Mouse (Mus musculus) megakaryocyte-erythroid progenitor cell, adult 5-6 weeks (primary cell): ENCODE results near the gene Copg2. TPM values are rescaled to one million over a fixed set of nuclear protein-coding genes. Genes with fewer than 3 reads are reported as not detected.

Experiments used
- ATAC-seq: replicated peaks from 2 replicates; pipeline ENCODE4 v1.8.0; 2016; ENCODE audit warnings: mild to moderate bottlenecking, inconsistent platforms; ENCODE audit not compliant: severe bottlenecking, poor library complexity, low FRiP score, low TSS enrichment
- total RNA-seq, 2 experiments: library from RNA; stranded (forward) in 1 of 2; stranded (reverse) in 1 of 2; fragments of 200-1000, 215-1000 nt in 1 of 2; fragments of >200 nt in 1 of 2; fragmentation: Nextera tagmentation in 1 of 2; gene quantifications; 2 replicates each; pipeline ENCODE4 v1.2.3; 2014 to 2017

The Copg2 gene
- total RNA-seq (2014; fragmentation: Nextera tagmentation) (19.8 and 30.3 TPM in 2 replicates), total RNA-seq (2017) (35.9 and 38.2 TPM in 2 replicates)

DNA sequence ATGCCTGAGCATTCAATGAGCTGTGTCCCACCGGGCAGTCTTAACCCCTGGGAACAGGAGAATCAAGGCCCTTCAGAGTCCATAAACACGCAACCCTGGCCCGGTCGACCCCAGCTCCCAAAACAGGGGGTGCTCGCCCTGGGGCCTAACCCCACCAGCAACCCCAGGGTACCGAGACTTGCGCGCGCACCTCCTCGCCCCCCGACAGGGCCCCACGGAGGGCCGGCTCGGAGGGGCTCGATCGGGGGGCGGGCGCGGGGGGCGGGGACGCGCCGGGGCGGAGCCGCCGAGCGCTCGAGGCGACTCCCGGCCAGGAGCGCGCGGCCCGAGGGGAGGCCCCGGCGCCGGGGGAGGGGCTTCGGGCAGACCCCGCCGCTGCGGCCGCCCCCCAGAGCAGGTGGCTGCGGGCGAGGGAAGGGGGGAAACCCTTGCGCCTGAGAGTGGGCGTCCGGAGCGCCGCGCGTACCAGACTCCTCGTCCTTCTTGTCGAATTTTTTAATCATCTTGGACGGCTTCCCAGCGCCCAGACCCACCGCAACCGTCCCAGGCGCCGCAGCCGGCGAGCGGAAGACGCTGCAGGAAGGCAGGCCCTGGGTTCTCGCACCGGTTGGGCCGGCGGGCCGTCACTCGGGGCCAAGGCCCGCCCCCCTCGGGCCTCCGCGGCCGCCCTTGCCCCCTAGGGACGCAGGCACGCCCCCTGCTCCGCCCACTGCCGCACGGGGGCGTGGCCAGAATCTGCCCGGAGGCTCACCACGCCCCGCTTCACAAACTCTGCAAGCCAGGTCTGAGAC, at the start of gene Copg2:
Gene Copg2, minus strand, starts transcription at position 600 of the 791 bp plus-strand sequence.
- peak; percentile 99 for ATAC-seq

DNA sequence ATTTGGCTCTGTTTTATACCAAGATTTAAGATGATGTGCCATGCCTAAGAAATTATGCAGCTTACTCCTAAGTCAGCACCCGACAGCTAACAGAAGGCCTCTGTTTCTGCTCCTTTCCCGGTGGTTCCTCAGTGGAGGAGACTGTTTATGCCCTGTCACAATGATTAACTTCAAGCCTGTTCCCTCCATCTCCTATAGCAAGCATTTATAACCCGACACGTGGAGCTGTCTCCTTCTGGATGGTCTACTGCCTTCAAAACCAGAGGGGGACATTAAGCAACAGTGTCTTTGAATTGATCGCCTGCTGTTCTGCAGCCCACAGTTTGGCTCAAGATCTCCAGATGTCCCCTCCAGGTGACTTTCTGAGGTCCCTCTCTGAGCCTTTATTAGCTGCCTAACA, 42.7 kb upstream of the Copg2 start:
- ATAC-seq: no peak

DNA sequence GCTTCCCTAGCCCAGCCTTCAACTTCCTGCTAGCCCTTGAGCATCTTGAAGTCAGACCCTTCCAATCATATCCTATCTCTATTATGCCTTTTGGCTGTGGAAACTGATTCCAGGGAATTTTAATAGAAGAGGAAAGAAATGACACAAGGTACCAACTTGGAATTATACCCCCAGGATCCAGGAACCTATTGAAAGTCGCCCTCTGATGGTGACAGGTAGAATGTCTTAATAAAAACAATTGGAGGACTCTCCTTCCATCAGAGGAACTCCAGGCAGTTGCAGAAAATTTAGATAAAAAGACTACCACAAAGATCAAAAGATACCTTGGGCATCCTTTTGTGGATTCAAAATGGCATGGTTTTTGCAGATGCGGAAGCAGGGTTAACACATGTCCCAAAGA, 26.2 kb upstream of the Copg2 start:
- ATAC-seq: no peak

DNA sequence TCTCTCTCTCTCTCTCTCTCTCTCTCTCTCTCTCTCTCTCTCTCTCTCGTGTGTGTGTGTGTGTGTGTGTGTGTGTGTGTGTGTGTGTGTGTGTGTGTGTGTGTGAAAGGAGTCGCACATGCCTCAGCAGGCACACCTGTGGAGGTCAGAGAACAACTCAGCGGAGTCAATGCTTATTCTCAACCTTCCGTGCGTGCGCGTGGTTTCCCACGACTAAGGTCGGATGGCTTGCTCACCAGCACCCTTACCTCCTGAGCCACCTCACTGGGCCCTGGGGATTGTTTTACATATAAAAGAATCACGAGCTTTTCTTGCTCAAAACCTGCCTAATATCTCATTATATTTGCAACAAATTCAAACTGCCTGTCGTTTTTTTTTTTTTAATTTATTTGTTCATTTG, 25.2 kb upstream of the Copg2 start:
- ATAC-seq: no peak

DNA sequence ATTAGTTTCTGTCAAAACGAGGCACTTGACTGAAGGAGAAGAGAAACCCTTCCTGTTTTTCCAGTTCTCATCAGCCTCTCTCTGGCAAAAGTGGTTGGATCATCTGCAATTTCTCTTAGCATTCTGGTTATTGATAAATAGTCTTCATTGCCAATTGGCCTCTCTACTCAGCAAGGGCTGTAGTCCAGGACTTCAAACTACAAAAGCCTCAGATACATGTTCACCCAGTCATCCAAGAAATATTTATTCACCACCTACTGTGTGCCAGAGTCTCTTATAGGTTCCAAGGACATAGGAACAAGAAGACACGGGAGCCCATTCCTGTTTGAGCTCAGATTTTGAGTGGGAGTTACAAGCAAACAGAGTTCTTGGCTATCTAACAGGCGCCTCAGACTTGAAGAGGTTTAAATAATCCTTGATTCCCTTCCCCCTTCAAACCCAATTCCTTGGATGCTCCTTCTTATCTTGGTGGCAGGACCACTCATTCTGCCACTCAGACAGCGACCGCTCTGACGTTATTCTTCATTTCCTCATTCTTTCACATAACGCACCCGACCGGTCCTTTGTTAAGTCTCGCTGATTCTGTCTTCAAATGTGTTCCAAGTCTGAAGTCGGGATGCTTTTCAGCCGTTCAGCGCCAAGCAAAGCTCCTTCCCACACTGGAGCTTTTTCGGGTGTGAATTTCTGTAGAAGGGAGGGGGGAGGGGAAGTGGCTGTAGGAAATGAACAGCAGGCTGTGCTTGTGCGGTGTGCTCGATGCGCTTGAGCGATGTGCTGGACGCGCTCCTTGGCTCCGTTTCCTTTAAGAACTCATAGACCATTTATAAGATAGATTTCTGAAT, 24.5 kb upstream of the Copg2 start:
- ATAC-seq: no peak

DNA sequence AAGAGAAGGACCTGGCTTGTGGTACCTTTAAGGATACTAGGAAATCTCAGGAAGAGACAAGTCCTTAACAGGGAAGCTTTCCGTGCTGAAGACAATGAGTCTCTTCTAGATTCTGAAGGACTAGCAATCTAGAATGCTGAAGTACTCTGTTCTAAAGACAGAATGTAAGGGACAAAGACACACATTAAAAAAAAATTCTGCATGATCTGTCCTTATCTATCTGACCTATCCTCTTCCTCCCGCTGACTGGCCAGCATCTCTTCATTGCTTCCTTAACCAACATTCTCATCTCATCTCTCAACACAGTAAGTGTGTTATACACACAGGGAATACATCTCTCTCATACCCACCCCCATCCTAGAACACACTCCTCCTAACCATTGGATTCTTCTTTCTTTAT, 18.9 kb upstream of the Copg2 start, which contains the start of gene Tsga13:
Gene Tsga13, minus strand, starts transcription at position 101 of the 400 bp plus-strand sequence.
- no peak for ATAC-seq

DNA sequence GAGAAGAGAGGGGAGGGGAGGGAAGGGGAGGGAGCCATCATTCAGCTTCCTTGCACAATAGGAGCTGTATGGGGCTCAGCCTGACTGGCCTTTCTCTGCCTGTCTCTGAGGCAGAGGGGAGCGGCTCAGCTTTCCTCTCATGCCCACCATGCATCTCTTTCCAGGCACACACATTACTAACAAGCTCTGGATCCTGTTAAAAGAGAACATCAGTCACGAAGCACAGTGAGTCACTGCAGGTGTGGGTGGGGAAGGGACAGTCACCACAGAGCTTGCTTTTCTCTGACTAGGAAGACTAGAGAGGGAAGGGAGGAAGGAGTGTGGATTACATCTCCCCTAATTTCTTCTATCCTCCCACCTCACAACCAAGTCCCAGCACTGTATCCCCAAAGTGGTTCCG, 11.4 kb upstream of the Copg2 start:
- ATAC-seq: no peak

DNA sequence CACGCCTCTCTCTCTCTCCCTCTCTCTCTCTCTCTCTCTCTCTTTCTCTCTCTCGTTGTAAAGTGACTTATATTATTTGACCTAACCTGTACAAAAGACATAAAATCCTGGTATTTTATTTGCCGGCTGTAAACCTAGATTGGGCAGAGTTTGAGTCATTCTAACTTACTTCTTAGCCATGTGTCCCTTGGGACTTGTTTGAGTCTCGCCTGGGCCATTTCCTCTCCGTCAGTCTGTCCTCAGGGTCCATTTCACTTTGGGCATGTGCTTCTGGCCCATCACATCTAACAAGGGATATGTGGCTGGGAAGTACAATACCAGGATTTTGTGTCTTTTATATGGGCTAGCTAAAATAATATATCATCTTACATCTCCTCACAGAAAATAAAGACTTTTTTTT, 8.3 kb upstream of the Copg2 start:
- ATAC-seq: no peak

DNA sequence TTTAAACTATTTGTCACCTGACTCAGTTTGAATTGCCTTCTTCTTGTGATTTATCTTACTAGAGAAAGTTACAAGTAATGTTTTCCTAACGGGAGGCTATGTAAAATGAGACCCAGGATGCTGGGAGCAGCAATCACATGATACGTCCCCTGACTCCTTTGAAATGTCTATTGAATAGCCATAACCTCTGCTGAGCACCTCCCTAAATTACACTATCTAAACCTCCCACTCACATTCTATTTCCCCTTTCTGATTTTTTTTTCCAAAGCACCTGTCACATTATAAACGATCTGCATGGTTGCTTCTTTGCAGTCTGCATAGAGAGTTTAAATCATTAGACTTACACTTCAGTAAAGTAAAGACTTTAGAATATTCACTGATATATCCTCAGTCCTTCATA, 7.4 kb upstream of the Copg2 start:
- ATAC-seq: no peak

DNA sequence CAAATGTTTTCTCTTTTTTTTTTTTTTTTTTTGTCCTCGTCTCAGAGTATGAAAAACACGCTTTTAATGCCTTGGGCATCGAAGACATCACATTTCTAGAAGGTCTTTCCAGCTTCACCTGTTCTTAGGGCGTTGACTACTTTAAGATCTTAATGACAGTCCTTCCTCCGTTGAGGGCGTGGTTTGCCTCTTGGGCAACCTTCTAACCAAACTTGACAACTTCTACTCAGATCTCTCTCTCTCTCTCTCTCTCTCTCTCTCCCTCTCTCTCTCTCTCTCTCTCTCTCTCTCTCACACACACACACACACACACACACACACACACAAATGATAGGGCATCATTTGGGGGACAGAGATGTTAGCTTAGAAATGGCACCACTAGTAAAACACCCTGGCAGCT, 926 bp upstream of the Copg2 start:
- no peak for ATAC-seq

DNA sequence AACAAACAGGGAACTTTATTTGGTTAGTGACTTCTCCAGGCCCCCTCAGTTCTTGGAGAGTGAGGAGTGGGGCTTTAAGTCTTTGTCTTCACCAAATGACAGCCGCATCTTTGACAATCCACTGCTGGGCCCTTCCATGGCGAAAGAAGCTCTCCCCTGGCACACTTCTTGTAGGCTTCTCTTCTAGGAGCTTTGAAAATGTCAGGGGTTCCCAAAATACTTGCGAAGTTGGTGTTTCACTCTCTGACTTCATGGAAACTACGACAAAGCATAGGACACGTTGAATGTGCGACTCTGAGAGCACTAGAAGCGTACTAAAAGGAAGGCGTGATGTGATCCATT, 363 bp upstream of the Copg2 start:
- ATAC-seq: no peak

DNA sequence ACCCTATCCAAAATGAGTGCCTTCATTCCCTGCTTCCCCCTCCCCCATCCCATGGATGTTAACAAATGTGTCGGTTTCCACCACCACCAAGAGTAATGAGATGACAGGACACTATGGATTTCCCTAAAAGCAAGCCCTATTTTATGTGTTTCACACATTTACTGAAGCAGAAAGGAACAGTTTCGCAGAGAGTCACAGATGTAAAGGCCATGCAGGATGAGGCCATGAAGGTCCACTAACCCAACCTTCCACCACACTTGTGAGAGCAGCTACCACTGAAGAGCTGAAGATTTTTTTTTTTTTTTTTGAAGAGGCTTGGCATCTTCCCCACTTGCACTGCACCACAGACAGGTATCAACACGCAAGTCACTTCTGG, 787 bp downstream of the Copg2 start:
- ATAC-seq: peak; percentile 23; the same call in 1 of the 2 replicates

DNA sequence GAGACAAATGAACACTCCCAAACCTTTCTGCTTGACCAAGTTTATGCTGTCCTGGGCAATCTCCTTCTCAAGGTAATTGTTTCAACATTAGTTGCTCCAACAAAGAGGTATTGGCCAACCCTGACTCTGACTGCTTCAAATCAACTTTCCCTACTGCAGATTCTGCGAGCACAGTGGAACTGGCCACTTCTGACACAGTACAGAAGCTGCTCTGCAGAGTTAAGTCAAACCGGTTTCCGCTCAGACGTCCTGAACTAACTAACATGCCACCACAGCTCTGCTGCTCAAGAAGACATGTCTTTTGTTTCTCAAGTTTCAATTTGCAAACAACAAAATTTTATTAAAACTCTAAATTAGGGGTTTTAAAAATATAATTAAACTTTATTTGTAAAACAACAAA, 3.5 kb downstream of the Copg2 start:
- no peak for ATAC-seq

DNA sequence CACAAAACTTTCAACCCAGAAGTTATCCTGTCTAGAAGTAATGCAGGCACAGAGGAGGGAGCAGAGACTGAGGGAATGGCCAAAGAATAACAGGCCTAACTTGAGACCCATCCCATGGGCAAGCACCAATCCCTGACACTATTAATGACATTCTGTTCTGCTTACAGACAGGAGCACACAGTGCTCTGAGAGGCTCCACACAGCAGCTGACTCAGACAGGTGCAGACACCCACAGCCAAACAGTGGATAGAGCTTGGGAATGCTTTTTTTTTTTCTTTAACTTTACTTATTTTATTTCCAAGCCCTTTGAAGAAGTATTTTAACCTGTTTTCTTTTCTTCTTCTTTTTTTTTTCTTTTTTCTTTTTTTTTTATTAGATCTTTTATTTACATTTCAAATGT, 4.8 kb downstream of the Copg2 start:
- no peak for ATAC-seq

DNA sequence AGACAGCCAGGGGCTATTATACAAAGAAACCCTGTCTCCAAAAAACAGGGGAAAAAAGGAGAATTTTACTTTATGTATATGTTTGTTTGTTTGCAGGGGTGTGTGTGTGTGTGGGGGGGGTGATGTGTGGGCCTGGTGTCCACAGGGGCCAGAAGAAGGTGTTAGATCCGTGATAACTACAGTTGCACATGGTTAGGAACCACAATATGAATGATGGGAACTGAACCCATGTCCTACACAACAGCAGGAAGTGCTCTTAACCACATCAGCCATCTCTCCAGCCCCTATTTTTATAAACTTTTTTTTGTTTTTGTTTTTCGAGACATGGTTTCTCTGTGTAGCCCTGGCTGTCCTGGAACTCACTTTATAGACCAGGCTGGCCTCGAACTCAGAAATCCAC, 11.7 kb downstream of the Copg2 start:
- no peak for ATAC-seq

DNA sequence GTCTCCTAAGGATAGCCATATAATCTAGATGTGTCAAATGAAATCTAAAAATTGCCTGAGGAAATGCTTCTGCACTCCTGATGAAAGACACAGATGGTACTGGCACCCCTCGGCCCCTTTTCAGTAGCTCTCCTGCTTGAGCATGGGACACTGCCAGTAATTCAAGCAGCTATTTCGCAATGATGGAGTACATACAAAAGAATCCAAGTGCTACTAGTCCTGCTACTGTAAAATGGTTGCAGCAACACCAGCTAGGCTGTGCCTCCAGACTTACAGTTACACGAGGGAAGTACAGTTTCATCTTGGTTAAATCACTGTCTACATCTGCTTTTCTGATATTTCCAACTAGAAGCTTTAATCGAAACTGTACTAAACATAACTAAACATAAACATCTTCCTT, 13.1 kb downstream of the Copg2 start:
- no peak for ATAC-seq

DNA sequence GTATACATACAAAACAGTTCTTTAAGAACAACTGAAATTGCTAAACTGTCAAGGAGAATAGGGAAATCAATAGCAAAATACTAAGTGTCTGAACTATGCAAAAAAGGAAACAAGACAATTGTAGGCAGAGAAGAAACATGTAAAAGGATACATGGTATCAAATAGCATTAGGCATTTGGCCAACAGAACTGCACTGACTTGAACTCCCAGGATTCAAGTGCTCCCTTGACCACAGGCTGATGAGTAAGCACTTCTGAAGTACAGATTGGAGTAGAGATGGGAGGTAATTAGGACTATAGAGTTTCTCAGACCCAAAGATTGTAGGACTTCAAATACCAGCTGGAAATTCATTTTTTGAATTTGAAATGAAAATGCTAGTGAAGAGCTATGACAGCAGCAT, 19.9 kb downstream of the Copg2 start:
- ATAC-seq: no peak

DNA sequence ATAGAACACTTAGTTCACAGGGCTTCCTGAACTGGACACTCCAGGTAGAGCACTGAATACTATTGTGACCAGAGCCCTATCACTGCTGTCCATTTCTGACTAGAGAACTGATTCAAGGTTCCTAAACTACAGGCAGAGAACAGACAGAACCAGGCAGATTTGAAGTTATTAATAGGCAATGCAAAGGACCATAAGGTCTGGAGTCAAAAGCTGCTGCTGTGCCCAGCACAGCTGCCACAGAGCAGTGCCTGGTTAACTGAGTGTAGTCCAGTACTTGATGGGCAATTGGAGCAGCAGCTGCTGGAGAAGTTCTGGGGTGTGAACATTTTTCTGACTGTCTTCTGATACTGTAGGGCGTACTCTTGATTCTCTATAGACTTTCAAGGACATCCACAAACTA, 30.1 kb downstream of the Copg2 start:
- ATAC-seq: no peak

DNA sequence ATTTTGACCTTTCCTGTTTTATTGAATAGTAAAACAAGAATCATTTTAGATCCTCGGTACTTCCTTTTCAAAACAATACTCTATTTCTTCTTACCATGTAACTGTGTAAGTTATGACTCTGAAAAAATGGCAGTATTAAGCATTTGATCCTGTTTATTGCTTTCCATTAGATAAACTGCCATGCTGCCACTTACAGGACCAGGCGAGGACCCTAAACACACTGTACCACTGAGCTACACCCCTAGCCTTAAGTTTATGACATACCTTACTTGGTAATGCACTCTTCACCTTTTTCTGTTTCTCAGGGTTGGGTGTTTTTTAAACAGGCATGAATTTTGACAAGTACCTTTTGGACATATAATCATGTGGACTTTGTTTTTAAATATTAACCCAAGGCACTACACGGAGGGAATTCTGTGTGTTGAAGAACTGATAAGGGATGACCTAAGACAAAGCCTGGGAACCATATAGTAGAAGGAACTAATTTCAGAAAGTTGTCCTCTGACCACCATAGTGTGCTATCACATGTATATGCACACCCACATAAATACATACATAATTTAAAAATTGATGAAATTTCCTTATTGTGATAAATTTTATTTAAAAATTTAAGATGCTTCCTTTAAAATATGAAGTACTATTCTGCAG, 31.4 kb downstream of the Copg2 start:
- no peak for ATAC-seq

DNA sequence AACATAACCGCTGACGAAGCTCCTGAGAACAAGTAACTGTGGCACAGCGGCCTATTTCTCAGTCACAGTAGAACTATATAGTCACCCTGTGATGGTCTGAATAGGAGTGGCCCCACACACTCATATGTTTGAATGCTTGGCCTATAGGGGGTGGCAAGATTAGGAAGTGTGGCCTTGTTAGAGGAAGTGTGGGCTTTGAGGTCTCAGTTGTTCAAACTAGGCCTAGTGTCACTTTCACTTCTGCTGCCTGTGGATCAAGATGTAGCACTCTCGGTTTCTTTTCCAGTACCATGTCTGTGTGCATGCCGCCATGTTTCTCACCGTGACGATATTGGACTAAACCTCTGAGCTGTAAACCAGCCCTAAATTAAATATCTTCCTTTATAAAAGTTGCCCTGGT, 40.6 kb downstream of the Copg2 start:
- ATAC-seq: no peak
